Mouse (Mus musculus): ENCODE measurements around the gene Rexo2.
A peak's percentile ranks its signal among the peaks of the same experiment; 100 is the strongest.
"Not testable (repeated sequence)": the region's sequence is repeated elsewhere in the genome, so short reads cannot be mapped to it uniquely, and the experiment has no call there.

Rexo2 gene

GRCm38 (mm10) chr9:48473131-48473530 is 7.3 kb downstream of the Rexo2 start:
- DNase-seq (ENCODE audit: low read depth, low spot score): peak; percentile 67

GRCm38 (mm10) chr9:48472441-48473025 is 7.9 kb downstream of the Rexo2 start:
- peak; percentile 71 for DNase-seq (ENCODE audit: low read depth, low spot score)

- not testable (repeated sequence) for DNase-seq (ENCODE audit: low read depth, low spot score)
These were observed 13.0 kb downstream of the Rexo2 start for GRCm38 (mm10) chr9:48467471-48467870.

GRCm38 (mm10) chr9:48466804-48467203 is 13.6 kb downstream of the Rexo2 start:
- DNase-seq (ENCODE audit: low read depth, low spot score): peak; percentile 53

- no peak for DNase-seq (ENCODE audit: low read depth, low spot score)
These were observed 14.8 kb downstream of the Rexo2 start for GRCm38 (mm10) chr9:48465671-48466070.

- no peak for DNase-seq (ENCODE audit: low read depth, low spot score)
These were observed 18.9 kb downstream of the Rexo2 start for GRCm38 (mm10) chr9:48461545-48461944.

GRCm38 (mm10) chr9:48460720-48461119 is 19.7 kb downstream of the Rexo2 start:
- no peak for DNase-seq (ENCODE audit: low read depth, low spot score)

GRCm38 (mm10) chr9:48459391-48459790 is 21.0 kb downstream of the Rexo2 start:
- DNase-seq (ENCODE audit: low read depth, low spot score): no peak

GRCm38 (mm10) chr9:48458879-48459278 is 21.5 kb downstream of the Rexo2 start:
- no peak for DNase-seq (ENCODE audit: low read depth, low spot score)

GRCm38 (mm10) chr9:48455961-48456360 is 24.5 kb downstream of the Rexo2 start:
- no peak for DNase-seq (ENCODE audit: low read depth, low spot score)

GRCm38 (mm10) chr9:48450066-48450465 is 30.4 kb downstream of the Rexo2 start:
- DNase-seq (ENCODE audit: low read depth, low spot score): no peak

GRCm38 (mm10) chr9:48447783-48448209 is 32.6 kb downstream of the Rexo2 start:
- peak; percentile 53 for DNase-seq (ENCODE audit: low read depth, low spot score)

GRCm38 (mm10) chr9:48444821-48445220 is 35.6 kb downstream of the Rexo2 start:
- no peak for DNase-seq (ENCODE audit: low read depth, low spot score)

GRCm38 (mm10) chr9:48443873-48444272 is 36.5 kb downstream of the Rexo2 start:
- no peak for DNase-seq (ENCODE audit: low read depth, low spot score)

GRCm38 (mm10) chr9:48432449-48432848 is 48.0 kb downstream of the Rexo2 start:
- no peak for DNase-seq (ENCODE audit: low read depth, low spot score)

- DNase-seq (ENCODE audit: low read depth, low spot score): no peak
These were observed 53.2 kb downstream of the Rexo2 start for GRCm38 (mm10) chr9:48427176-48427575.

- DNase-seq (ENCODE audit: low read depth, low spot score): no peak
These were observed 57.2 kb downstream of the Rexo2 start for GRCm38 (mm10) chr9:48423256-48423655.

- no peak for DNase-seq (ENCODE audit: low read depth, low spot score)
These were observed 58.0 kb downstream of the Rexo2 start for GRCm38 (mm10) chr9:48422382-48422781.

GRCm38 (mm10) chr9:48421561-48421960 is 58.9 kb downstream of the Rexo2 start:
- no peak for DNase-seq (ENCODE audit: low read depth, low spot score)

GRCm38 (mm10) chr9:48421029-48421428 is 59.4 kb downstream of the Rexo2 start:
- DNase-seq (ENCODE audit: low read depth, low spot score): no peak

GRCm38 (mm10) chr9:48420437-48420836 is 60.0 kb downstream of the Rexo2 start:
- DNase-seq (ENCODE audit: low read depth, low spot score): no peak

- no peak for DNase-seq (ENCODE audit: low read depth, low spot score)
These were observed 61.6 kb downstream of the Rexo2 start for GRCm38 (mm10) chr9:48418829-48419228.

Data from brain, adult 2 months (tissue).